Mouse (Mus musculus) limb, embryonic 11.5 days (tissue): ENCODE measurements around the gene Fam160b1. TPM values are rescaled to one million over a fixed set of nuclear protein-coding genes. Genes with fewer than 3 reads are reported as not detected.

ENCODE experiments used
- ATAC-seq: fragments of 200-750 bp; cut with Nextera tagmentation; 2 replicates; pipeline ENCODE4 v1.8.0; 2017; ENCODE audit warnings: low read depth; ENCODE audit not compliant: insufficient number of reproducible peaks, low FRiP score, low TSS enrichment
- DNase-seq: peaks from one replicate; pipeline ENCODE4 v3.0.0-alpha.2; 2015; ENCODE audit warnings: low spot score
- H3K27ac ChIP-seq: fragments of 300-500 bp; sonication (generic); replicated peaks from 2 replicates; pipeline ENCODE4 v1.5.1; 2014; ENCODE audit warnings: low read depth, mild to moderate bottlenecking, low read length
- H3K27me3 ChIP-seq: fragments of 300-500 bp; sonication (generic); 2 replicates; pipeline ENCODE4 v1.6.1; 2014; ENCODE audit warnings: mild to moderate bottlenecking, low read length, mixed read lengths; ENCODE audit not compliant: control insufficient read depth, insufficient read depth
- H3K36me3 ChIP-seq: fragments of 300-500 bp; sonication (generic); 2 replicates; pipeline ENCODE4 v1.6.1; 2014; ENCODE audit warnings: mild to moderate bottlenecking, low read length, moderate library complexity, mixed read lengths; ENCODE audit not compliant: control insufficient read depth, insufficient read depth
- H3K4me1 ChIP-seq: fragments of 300-500 bp; sonication (generic); 2 replicates; pipeline ENCODE4 v1.6.1; 2014; ENCODE audit warnings: low read length, mixed read lengths; ENCODE audit not compliant: control insufficient read depth, insufficient read depth
- H3K4me2 ChIP-seq: fragments of 300-500 bp; sonication (generic); 2 replicates; pipeline ENCODE4 v1.6.1; 2014; ENCODE audit warnings: low read depth, mild to moderate bottlenecking, moderate library complexity; ENCODE audit not compliant: severe bottlenecking
- H3K4me3 ChIP-seq: fragments of 300-500 bp; sonication (generic); 2 replicates; pipeline ENCODE4 v1.5.1; 2014; ENCODE audit warnings: low read depth, low read length
- H3K9ac ChIP-seq: fragments of 300-500 bp; sonication (generic); 2 replicates; pipeline ENCODE4 v1.6.1; 2014; ENCODE audit warnings: mild to moderate bottlenecking, low read length
- H3K9me3 ChIP-seq: fragments of 300-500 bp; sonication (generic); 2 replicates; pipeline ENCODE4 v1.6.1; 2016; ENCODE audit warnings: low read length; ENCODE audit not compliant: control insufficient read depth
- WGBS: fragments of 180-500 bp; shearing (Covaris S2); extraction: QIAGEN DNeasy Blood & Tissue Kit; methylation state at CpG from one replicate; pipeline ENCODE4 v1.1.7; 2014; 5-methylcytosine and 5-hydroxymethylcytosine counted together
- polyA plus RNA-seq: library from polyadenylated mRNA; unstranded; fragments of >200 nt; fragmentation: Nextera tagmentation; extraction: Ambion mirVana; gene quantifications from 2 replicates; pipeline ENCODE4 v1.2.1, GENCODE M21; 2014

Gene Fam160b1
- polyA plus RNA-seq, 1 experiment from 2014 or later, result 16.6 TPM

GRCm38 (mm10) chr19:57354050-57354449 is 6.4 kb upstream of the Fam160b1 start:
- Histone ChIP-seq H3K36me3 (no peaks in the 10 kb centered on the region), H3K9me3 (no peaks in the 10 kb centered on the region), H3K4me3 (no peak overlapping the region), H3K4me2 (no peak overlapping the region), H3K27me3 (no peaks in the 10 kb centered on the region), H3K9ac (no peak overlapping the region), H3K4me1 (peaks cover 11% of the 10 kb centered on the region; the same call in 1 of the 2 replicates), H3K27ac (no peak overlapping the region)
- WGBS, result 97% methylated on average over 11 of the region's 11 CpGs
- DNase-seq (no peak), ATAC-seq (no peak)

- ATAC-seq, result no peak
- 84% methylated on average over 6 of the region's 6 CpGs for WGBS
These were observed 5.8 kb upstream of the Fam160b1 start for GRCm38 (mm10) chr19:57354715-57355114.

GRCm38 (mm10) chr19:57355451-57356251 is 4.8 kb upstream of the Fam160b1 start:
- 74% methylated on average over 16 of the region's 16 CpGs for WGBS
- Histone ChIP-seq H3K4me3 (no peak overlapping the region), H3K4me1 (peaks cover 15% of the 10 kb centered on the region; the same call in 1 of the 2 replicates), H3K36me3 (no peaks in the 10 kb centered on the region), H3K4me2 (no peak overlapping the region), H3K9me3 (no peaks in the 10 kb centered on the region), H3K27ac (peak overlapping the region; percentile 75), H3K9ac (no peak overlapping the region), H3K27me3 (no peaks in the 10 kb centered on the region)
- DNase-seq, result peak; percentile 30
- ATAC-seq, result no peak

More at GRCm38 (mm10) chr19:57354715-57355114, 5.8 kb upstream of the Fam160b1 start:
- Histone ChIP-seq H3K4me1 (peaks cover 12% of the 10 kb centered on the region; the same call in 1 of the 2 replicates), H3K27ac (no peak overlapping the region), H3K36me3 (no peaks in the 10 kb centered on the region), H3K27me3 (no peaks in the 10 kb centered on the region), H3K9me3 (no peaks in the 10 kb centered on the region), H3K9ac (no peak overlapping the region), H3K4me3 (no peak overlapping the region), H3K4me2 (no peak overlapping the region)
- no peak for DNase-seq

GRCm38 (mm10) chr19:57356273-57356672 is 4.2 kb upstream of the Fam160b1 start:
- WGBS, result 77% methylated on average over 7 of the region's 7 CpGs
- Histone ChIP-seq H3K27me3 (no peaks in the 10 kb centered on the region), H3K9ac (no peak overlapping the region), H3K36me3 (no peaks in the 10 kb centered on the region), H3K4me2 (no peak overlapping the region), H3K4me1 (peaks cover 15% of the 10 kb centered on the region; the same call in 1 of the 2 replicates), H3K9me3 (no peaks in the 10 kb centered on the region), H3K27ac (peak overlapping the region; percentile 75; the same call in 1 of the 2 replicates), H3K4me3 (no peak overlapping the region)
- ATAC-seq (no peak), DNase-seq (no peak)

GRCm38 (mm10) chr19:57357244-57357643 is 3.2 kb upstream of the Fam160b1 start:
- no peaks in the 10 kb centered on the region for H3K36me3 ChIP-seq
- WGBS, result 93% methylated on average over 6 of the region's 6 CpGs
- DNase-seq (no peak), ATAC-seq (no peak)
- H3K4me2 ChIP-seq, result no peak overlapping the region
- H3K4me1 ChIP-seq, result peaks cover 15% of the 10 kb centered on the region; the same call in 1 of the 2 replicates
- H3K27me3 ChIP-seq, result no peaks in the 10 kb centered on the region
- H3K4me3 ChIP-seq, result no peak overlapping the region
- H3K9me3 ChIP-seq, result no peaks in the 10 kb centered on the region
- no peak overlapping the region for H3K9ac ChIP-seq
- H3K27ac ChIP-seq, result no peak overlapping the region

- H3K27me3 ChIP-seq, result no peaks in the 10 kb centered on the region
- no peaks in the 10 kb centered on the region for H3K9me3 ChIP-seq
- 90% methylated on average over 5 of the region's 5 CpGs for WGBS
- H3K9ac ChIP-seq, result no peak overlapping the region
- no peak overlapping the region for H3K4me3 ChIP-seq
- no peak overlapping the region for H3K4me2 ChIP-seq
- H3K27ac ChIP-seq, result no peak overlapping the region
- H3K36me3 ChIP-seq, result no peaks in the 10 kb centered on the region
- peaks cover 15% of the 10 kb centered on the region; the same call in 1 of the 2 replicates for H3K4me1 ChIP-seq
- DNase-seq (no peak), ATAC-seq (no peak)
These were observed 2.7 kb upstream of the Fam160b1 start for GRCm38 (mm10) chr19:57357811-57358210.

DNA sequence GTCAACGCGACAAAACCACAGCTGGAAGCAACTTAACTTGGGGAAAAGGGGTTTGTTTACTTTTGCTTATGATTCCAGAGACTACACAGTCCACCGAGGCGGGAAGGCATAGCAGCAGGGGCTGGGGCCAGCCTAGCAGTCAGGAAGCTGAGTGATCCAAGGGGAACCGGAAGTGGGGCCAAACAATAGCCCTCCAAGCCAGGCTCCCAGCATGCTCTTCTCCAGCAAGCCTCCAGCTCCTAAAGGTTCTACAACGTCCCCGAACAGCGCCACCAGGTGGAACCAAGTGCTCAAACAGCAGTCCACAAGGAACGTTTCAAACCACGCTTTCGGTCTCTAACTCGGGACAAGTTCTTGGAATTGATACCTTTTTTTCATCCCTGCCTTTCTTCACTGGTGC is 2.2 kb upstream of the Fam160b1 start:
- peaks cover 15% of the 10 kb centered on the region; the same call in 1 of the 2 replicates for H3K4me1 ChIP-seq
- no peak overlapping the region for H3K27ac ChIP-seq

DNA sequence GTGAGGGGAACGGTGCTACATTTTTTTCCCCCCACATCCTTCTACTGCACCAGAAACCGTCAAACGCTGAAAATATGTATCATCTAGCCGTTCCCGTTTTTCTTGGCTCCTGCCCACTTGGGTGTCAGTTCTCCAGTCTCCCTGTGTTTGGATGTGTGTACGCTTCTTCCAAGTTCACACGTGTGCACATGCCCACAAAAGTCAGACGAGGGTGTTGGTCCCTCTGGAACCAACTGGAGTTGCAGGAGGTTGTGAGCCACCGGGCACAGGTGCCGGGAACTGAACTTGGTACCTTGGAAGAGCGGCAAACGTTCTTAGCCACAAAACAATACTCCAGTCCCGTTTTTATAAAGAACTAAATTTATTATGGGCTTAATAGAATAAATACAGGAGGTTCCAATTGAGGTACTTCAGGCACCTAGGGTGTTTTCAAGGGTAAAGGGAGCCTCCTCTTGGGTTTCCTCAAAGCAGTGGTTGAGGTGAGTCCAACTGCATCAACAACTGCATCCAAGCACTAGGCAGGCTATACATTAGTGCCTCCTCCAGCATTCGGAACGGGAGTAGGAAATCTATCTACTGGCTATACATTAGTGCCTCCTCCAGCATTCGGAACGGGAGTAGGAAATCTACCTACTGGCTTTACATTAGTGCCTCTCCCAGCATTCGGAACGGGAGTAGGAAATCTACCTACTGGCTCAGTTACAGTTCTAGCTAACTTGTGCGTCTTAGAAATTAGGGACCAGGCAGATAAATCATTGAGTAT is 1.5 kb upstream of the Fam160b1 start:
- 94% methylated on average over 20 of the region's 20 CpGs for WGBS
- Histone ChIP-seq H3K4me2 (no peak overlapping the region), H3K4me1 (peaks cover 15% of the 10 kb centered on the region; the same call in 1 of the 2 replicates), H3K36me3 (no peaks in the 10 kb centered on the region), H3K27ac (no peak overlapping the region), H3K4me3 (no peak overlapping the region), H3K9me3 (no peaks in the 10 kb centered on the region), H3K27me3 (no peaks in the 10 kb centered on the region), H3K9ac (no peak overlapping the region)
- ATAC-seq, result no peak
- DNase-seq, result no peak

More for the DNA sequence above, 2.2 kb upstream of the Fam160b1 start:
- no peaks in the 10 kb centered on the region for H3K9me3 ChIP-seq
- H3K4me3 ChIP-seq, result no peak overlapping the region
- WGBS, result 86% methylated on average over 12 of the region's 12 CpGs
- H3K9ac ChIP-seq, result no peak overlapping the region
- H3K4me2 ChIP-seq, result no peak overlapping the region
- no peaks in the 10 kb centered on the region for H3K27me3 ChIP-seq
- ATAC-seq (no peak), DNase-seq (peak; percentile 33)
- no peaks in the 10 kb centered on the region for H3K36me3 ChIP-seq
